Mouse (Mus musculus) liver, adult 2 months (tissue): Measurements from ENCODE around the gene Gpc6. TPM values are rescaled to one million over a fixed set of nuclear protein-coding genes. Genes with fewer than 3 reads are reported as not detected.

ENCODE experiments used
- DNase-seq: peaks from one replicate; pipeline ENCODE4 v3.0.0-alpha.2; 2011; ENCODE audit warnings: low read depth, low spot score; ENCODE audit errors: extremely low read depth
- H3K27ac ChIP-seq: fragments of 200-500 bp; replicated peaks from 2 replicates; pipeline ENCODE4 v1.5.1; 2012; ENCODE audit warnings: low read depth, mild to moderate bottlenecking, control low read depth, inconsistent platforms, low read length; ENCODE audit not compliant: insufficient read depth
- H3K27me3 ChIP-seq: fragments of 200-500 bp; 2 replicates; pipeline ENCODE4 v1.6.1; 2012; ENCODE audit warnings: mild to moderate bottlenecking, moderate library complexity, low read length, inconsistent platforms; ENCODE audit not compliant: control insufficient read depth, insufficient read depth
- H3K36me3 ChIP-seq: fragments of 200-500 bp; 2 replicates; pipeline ENCODE4 v1.6.1; 2012; ENCODE audit warnings: low read length, inconsistent platforms; ENCODE audit not compliant: control insufficient read depth, insufficient read depth
- H3K4me1 ChIP-seq: fragments of 200-500 bp; 2 replicates; pipeline ENCODE4 v1.6.1; 2011; ENCODE audit warnings: low read length; ENCODE audit not compliant: control insufficient read depth, insufficient read depth
- H3K4me3 ChIP-seq: fragments of 200-500 bp; 2 replicates; pipeline ENCODE4 v1.5.1; 2011; ENCODE audit warnings: low read depth, mild to moderate bottlenecking, control low read depth, low read length, moderate library complexity; ENCODE audit not compliant: insufficient read depth
- H3K79me2 ChIP-seq: fragments of 200-500 bp; 2 replicates; pipeline ENCODE4 v1.6.1; 2012; ENCODE audit warnings: inconsistent platforms, mild to moderate bottlenecking, low read length, moderate library complexity; ENCODE audit not compliant: control insufficient read depth, insufficient read depth
- H3K9ac ChIP-seq: fragments of 200-500 bp; 2 replicates; pipeline ENCODE4 v1.6.1; 2012; ENCODE audit warnings: low read depth, mild to moderate bottlenecking, control low read depth, inconsistent platforms, low read length
- CTCF ChIP-seq: fragments of 200-500 bp; IDR thresholded peaks from 2 replicates; pipeline ENCODE4 v1.5.1; 2011; ENCODE audit warnings: low read depth, low read length, control low read depth
- POLR2A ChIP-seq: fragments of 200-500 bp; IDR thresholded peaks from 2 replicates; pipeline ENCODE4 v1.6.1; 2011; ENCODE audit warnings: low read length, control low read depth; ENCODE audit not compliant: insufficient read depth; ENCODE audit errors: extremely low read depth
- WGBS: fragments of 180-500 bp; shearing (Covaris S2); methylation state at CpG from one replicate; pipeline ENCODE4 v1.1.7; 2018; 5-methylcytosine and 5-hydroxymethylcytosine counted together
- polyA plus RNA-seq: library from polyadenylated mRNA; depleted of rRNA; stranded (reverse); fragments of >200 nt; gene quantifications from 2 replicates; pipeline ENCODE4 v1.2.3, GENCODE M21; 2012
- total RNA-seq: library from RNA; depleted of rRNA; stranded (reverse); fragments of >200 nt; gene quantifications from 2 replicates; pipeline ENCODE4 v1.2.3, GENCODE M21; 2014

The Gpc6 gene
- total and polyA plus RNA-seq, 2 experiments = 0.88 to 2.6 TPM

DNA sequence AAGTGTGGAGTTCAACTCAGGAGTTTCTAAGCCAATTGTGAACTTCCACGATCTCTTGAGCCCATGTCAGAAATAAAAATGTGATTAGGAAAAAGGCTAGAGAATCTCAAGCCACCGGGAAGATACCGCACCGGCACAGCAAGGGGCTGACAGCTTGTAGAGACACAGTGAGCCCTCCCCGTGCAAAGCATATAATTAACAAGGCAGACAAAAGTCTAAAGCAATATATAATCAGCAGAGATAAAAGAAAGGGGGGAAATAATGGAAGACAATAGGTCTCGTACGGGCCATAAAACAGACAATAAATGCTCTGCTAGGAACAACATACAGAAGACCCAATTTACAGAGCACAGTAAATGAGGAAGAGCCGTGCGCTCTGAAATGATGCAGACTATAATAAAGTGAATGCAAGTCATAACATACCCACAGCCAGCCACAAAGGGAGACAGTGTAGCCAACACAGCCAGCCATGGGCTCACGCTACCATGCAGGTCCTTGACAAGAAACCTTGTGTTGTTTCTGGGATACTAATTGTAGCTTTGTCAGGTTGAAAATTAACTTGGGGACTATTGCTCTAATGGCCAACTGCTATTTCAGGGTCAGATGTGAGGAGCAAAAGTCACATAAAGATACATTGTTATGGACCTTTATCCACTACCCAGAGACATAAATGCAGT lies 1096.9 kb downstream of the Gpc6 start:
- Histone ChIP-seq H3K79me2 (no peaks in the 10 kb centered on the region), H3K36me3 (no peaks in the 10 kb centered on the region), H3K9ac (no peak overlapping the region), H3K4me3 (no peak overlapping the region), H3K27me3 (no peaks in the 10 kb centered on the region), H3K4me1 (peaks cover 5% of the 10 kb centered on the region; the same call in 1 of the 2 replicates), H3K27ac (no peak overlapping the region)
- peak; percentile 80 for DNase-seq
- TF ChIP-seq POLR2A (no peak), CTCF (no peak)
- 84% methylated on average over 10 of the region's 10 CpGs for WGBS
